Mouse (Mus musculus) lung, adult 18-20 months (tissue): ENCODE measurements around the gene Hmbs.
"Not testable (repeated sequence)": the region's sequence is repeated elsewhere in the genome, so short reads cannot be mapped to it uniquely, and the experiment has no call there.

Source experiments
- DNase-seq, 2 experiments: peaks; one replicate each; pipeline ENCODE4 v3.0.0; 2022; ENCODE audit warnings: mixed read lengths in 2 of 2

Hmbs gene

DNA sequence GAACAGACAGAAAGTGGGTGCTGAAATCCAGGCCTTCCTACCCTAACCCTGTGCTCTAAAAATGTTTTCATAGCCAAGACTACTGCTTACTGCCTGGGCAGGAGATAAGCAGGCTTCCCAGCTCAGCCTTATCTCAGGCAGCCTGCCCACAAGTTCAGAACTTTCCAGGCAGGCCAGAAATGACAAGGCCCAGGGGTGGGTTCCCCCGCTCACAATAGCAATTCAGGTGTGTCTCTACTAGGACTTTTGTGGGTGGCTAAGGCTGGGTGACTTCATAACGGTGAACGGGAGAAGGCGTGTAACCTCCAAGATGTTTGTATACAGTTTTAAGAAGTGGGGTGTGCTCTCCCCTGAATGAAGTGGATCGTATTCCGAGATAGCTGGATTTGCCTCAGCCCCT lies 738 bp downstream of the Hmbs start:
- DNase-seq = no peak

DNA sequence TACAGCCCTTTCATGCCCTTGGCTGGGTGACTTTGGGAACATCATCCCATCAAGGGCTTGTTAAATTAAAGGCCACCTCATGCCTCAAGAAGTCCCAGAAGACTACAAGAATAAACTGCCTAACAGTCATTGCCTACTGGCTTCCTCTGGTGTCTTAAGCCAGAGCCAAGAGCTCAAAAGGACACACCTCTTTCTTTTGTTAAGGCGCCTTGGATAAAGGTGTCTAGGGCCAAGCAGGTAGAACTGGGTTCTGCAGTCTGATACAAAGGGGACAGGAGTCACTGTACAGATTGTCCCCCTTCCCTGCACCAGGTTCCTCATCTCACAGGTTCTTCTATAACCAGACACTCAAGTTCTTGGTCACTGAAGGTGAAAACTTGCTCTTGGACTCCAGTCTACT lies 1.4 kb downstream of the Hmbs start:
- no peak for DNase-seq

DNA sequence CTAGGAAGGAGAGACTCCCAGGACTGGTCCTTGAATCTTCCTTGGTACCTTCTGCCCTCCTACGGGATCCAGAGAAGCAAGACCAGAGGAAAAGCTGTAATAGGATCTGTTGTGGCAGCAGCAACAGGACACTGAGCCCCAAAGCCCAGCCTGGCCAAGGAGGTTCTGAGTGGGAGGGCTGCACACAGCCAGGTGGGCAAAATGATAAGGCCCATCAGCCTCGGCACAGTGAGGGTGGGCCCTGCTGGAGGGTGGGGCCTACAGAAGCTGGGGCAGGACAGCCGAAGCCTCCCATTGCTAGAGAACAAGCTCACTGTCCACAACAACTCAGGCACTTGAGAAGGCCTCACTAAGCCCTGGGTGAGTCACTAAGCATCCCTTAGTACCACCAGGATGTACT lies 1.9 kb downstream of the Hmbs start:
- DNase-seq = no peak

DNA sequence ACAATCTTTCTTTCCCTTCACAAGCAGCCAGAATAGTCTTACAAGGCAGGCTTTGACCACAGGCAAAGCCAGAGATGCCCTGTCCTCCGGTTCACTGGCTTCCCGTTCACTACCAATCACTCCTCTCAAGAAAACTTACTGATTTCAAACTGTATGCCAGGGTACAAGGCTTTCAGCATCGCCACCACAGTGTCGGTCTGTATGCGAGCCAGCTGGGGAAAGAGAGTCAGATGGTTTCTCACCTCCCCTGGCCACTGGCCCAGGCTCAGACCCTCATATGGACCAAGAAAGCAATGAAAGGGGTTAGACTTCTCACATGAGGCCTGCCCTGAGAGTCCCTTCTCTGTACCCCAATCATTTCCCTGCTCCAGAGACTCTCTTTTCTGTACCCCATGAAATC lies 2.5 kb downstream of the Hmbs start:
- no peak for DNase-seq

DNA sequence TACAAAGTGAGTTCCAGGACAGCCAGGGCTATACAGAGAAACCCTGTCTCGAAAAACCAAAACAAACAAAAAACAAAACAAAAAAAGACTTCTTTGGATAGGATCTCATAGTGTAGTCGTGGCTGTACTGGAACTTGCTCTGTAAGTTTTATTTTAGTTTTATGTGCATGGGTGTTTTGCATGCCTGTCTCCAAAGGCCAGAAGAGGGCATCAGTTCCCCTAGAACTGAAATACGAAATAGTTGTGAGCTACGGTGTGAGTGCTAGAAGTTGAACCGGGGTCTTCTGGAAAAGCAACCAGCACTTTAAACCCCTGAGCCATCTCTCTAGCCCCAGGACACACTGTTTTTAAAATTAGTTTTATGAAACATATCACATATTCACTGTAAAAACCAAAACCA lies 5.5 kb downstream of the Hmbs start:
- no peak for DNase-seq

DNA sequence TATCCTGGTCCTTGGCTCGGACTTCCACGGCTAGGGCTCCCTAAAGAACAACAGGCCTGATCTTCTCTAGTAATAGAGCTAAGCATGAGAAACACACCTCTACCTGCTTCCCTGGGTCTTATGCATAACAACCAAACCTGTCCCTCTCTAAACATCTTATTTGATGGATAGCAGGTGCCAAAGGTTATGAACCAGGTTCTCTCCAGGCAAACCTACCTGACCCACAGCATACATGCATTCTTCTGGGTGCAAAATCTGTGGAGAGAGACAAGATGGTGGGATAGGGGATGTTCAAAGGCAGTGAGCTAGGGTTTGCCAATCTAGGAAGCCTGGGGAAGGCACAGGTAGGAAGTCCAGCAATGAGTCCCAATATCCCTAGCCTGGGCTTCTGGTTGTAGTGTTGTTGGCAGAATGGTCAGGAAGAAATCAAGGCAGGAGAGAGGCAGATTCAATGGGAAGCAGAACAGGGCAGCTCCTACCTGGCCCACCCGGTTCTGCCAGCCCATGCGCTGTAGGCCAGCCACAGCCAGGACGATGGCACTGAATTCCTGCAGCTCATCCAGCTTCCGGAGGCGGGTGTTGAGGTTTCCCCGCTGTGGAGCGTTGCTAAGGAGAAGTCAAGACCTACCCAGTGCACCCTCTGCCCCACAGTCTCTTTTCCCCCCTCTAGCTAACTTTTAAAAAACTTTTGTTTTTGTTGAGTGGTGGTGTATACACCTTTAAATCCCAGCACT lies 6.4 kb downstream of the Hmbs start:
- DNase-seq = no peak

DNA sequence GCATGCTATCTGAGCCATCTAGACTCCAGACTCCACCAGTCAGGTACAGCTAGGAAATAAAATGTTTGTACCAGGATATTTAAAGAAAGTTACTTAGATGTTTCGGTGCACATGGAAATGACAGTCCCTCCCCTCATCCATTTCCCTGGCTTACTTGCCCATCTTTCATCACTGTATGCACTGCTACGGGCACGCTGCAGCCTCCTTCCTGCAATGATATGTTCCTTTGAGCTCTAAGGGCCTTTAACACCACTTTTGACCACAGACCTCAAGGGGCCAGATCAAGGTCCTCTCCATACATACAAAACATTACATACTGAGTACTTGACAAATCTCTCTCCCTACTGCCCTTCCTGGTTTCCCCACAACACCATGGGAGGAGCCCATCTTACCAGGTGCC lies 7.1 kb downstream of the Hmbs start:
- no peak for DNase-seq

DNA sequence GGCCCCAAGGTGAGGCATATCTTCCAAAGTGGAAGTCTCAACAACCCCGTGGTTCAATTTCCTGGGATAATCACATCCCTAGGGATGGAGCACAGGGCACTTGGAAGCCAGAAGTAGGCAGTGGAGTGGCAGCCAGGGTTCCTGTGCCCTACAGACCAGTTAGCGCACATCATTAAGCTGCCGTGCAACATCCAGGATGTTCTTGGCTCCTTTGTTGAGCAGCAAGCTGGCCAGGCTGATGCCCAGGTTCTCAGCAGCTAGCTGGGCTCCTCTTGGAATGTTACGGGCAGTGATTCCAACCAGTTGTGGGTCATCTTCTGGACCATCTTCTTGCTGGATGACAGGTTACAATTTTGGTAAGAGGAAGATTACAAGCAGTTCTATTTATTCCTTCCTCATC lies 7.5 kb downstream of the Hmbs start:
- not testable (repeated sequence) for DNase-seq

DNA sequence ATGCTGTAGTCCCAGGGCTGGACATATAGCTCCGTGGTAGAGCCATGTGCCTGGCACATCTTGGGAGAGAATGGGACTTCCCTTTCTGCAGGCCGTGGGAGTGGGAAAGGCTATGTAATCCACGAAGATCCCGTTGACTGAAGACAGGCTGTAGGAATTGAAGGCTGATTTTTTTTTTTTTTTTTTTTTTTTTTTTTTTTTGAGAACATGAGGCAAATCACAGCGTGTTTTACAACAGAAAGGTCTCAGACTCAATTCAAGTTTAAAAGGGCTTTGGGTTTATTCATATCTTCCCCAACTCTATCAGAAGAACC lies 8.0 kb downstream of the Hmbs start:
- DNase-seq = no peak

DNA sequence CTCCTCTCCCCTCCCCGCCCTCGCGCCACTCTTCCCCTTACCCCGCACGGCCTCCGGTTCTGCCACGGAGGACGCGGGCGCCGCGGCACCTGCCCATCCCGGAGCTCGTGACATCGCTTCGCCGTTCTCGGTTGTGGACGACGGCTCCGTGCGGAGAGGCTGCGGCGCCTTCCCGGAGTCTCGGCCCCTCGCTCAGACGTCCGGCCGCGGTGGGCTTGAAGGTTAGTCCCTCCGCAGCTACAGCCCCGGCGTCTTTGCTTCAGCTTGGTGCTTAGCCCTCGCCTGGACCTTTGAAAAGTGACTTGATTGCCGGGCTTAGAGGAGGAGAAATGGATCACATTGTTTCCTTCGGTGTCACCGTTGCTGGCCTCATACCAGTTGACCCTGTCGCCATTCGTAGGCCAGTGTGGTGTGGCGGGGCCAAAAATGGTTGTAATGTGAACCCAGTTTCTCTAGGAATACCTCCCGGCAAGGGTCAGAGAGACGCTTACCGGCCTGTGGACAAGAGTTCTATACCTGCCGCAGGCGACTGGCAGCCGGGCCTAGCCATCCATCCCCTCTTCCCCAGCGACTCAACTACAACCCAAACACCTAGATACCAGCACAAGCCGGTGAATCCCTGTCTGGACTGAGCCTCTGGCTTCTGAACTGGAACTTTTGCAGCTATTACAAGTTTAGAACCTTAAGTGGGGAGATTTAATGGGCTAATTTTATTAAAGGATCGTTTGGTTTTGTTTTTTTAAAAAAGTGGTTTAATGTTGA lies 8.5 kb downstream of the Hmbs start:
- peak; percentile 28 to 30 for DNase-seq

DNA sequence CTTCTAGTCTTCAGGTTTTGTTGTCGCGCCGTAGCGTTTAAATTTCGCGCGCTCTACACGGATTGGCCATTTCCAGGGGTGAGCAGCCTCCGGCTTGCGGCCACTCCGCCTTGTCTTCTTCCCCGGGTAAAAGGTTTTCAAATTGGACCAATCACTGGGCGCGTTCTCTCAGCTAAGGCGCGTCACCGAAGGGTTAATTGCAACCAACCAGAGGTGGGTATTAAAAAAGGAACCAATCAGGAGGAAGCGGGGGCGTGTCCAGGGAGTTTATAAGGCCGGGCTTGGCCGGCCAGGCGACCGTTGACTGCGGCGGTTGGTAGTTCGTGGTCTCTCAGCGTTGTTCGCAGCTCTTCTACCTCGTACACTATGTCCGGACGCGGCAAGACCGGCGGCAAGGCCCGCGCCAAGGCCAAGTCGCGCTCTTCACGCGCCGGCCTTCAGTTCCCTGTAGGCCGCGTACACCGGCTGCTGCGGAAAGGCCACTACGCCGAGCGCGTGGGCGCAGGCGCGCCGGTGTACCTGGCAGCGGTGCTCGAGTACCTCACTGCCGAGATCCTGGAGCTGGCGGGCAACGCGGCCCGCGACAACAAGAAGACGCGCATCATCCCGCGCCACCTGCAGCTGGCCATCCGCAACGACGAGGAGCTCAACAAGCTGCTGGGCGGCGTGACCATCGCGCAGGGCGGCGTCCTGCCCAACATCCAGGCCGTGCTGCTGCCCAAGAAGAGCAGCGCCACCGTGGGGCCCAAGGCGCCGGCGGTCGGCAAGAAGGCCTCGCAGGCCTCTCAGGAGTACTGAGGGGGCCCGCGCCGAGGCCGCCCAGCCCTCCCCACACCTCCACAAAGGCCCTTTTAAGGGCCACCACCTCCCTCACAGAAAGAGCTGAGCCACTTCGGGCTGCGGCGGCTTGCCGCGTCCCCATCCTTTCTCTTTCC lies 9.4 kb downstream of the Hmbs start, which contains the start of gene H2afx:
Gene H2afx, plus strand, starts transcription at position 299 of the 935 bp plus-strand sequence.
- peak; percentile 99 for DNase-seq

DNA sequence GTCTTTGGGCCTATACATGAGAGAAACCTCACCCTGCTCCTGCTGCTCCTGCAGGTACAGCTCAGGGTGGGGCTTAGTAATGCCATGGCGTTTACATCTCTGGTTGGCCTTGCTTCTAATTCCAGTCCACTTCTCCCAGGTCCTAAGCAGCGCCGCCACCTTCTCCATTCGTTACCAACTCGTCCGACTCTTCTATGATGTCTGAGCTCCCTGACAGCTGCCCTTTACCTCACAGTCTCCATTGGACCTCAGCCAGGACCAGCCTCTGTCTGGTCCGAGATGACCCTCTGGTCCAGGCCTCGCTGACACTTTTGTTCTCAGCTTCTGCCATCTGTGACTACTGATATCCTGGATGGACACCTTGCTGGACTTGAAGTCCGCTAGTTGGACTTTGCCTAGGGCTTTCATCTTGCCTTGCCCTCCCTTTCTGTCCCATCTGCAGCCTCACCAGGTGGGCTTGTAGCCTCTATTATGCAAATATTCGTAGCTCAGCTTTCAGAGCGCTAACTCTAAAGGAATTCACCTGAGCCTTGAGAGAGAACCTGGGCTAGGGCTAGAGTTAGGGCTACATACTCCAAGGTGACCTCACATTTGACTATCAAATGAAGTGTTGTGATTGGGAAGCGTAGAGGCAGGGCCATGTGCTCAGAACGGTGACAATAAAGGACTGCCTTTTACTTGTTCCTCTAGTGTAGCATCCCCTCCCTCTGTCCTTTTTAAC lies 10.9 kb downstream of the Hmbs start:
- DNase-seq = no peak

DNA sequence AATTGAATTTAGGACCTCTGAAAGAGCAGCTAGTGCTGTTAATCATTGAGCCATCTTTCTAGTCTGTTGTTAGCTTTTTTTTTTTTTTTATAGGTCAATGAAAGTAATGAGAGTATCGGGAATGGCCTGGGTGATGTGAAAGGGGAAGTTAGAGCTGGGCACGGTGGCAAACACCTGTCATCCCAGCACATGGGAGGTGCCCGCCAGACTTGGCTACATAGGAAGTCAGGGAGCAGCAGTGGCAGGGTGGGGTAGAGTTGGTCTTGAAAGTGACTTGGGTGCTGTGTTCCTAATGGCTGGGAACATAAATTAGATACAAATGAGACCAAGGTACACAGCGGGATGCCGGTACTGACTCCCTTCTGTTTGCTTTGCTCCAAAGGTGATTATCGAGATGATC lies 13.3 kb downstream of the Hmbs start:
- DNase-seq = no peak

DNA sequence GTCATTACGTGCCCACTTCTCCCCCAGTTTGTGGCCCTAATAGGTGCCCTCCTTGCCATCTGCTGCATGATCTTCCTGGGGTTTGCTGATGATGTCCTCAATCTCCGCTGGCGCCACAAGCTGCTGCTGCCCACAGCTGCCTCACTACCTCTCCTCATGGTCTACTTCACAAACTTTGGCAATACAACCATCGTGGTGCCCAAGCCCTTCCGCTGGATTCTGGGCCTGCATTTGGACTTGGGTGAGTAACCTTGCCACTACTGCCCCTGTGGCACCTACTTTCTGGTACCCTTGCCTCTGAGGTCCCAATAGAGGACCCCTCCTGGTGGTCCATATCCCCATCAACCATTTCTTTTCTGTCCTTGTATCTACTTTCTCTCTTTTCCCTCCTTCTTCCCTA lies 16.1 kb downstream of the Hmbs start:
- DNase-seq = no peak

DNA sequence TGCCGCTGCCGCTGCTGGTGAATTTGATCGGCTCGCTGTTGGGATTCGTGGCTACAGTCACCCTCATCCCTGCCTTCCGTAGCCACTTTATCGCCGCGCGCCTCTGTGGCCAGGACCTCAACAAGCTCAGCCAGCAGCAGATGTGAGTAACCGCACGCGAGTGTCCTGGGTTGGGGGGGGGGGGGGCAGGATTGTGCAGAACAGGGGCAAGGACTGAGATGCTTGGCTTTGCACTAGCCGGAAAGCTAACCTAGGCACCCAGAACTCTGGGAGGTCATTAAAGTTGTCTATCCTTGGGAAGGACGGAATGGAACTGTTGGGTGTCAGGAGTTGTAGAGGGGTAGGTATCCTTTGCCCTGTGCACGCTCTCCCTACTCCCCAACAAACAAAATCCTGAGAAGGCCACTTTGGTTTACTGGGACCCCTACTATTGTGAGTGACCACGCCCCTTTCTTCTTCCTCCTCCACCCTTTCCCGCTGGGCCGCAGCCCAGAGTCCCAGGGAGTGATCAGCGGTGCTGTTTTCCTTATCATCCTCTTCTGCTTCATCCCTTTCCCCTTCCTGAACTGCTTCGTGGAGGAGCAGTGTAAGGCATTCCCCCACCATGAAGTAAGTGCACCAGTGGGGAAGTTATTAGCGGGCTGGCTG lies 16.8 kb downstream of the Hmbs start:
- peak; percentile 71 to 76 for DNase-seq

DNA sequence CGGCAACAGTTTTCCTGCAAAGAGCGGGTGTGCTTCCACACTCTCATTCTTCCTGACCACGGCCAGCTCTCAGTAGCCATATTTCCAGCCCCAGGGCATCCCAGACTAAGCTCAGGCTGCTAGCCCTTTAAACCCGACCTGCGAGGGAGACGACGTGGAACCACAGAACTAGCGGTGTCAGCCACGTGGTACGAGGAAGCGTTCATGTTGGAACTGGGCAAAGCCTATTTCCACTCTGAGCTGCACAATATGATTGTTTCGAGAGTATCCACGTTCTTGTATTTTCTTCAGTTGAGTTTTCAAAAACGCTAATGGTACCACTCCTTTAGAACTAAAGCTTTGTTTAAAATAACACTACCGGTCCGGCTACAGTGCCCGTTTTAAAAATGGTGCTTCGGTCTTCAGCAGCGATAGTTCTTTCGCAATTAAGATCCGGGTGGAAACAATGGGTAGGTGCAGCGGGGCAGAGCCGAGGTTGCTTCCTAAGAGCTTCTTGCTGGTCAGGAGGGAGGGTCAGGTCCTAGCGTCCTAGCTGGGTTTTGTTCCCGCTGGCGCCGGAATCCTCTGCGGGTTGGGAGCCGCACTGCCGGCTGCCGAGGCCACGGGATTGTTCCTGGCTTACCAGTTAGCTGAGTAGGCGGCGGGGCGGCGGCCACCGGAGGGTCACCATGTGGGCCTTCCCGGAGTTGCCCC lies 17.5 kb downstream of the Hmbs start:
- DNase-seq = peak; percentile 90 to 92

DNA sequence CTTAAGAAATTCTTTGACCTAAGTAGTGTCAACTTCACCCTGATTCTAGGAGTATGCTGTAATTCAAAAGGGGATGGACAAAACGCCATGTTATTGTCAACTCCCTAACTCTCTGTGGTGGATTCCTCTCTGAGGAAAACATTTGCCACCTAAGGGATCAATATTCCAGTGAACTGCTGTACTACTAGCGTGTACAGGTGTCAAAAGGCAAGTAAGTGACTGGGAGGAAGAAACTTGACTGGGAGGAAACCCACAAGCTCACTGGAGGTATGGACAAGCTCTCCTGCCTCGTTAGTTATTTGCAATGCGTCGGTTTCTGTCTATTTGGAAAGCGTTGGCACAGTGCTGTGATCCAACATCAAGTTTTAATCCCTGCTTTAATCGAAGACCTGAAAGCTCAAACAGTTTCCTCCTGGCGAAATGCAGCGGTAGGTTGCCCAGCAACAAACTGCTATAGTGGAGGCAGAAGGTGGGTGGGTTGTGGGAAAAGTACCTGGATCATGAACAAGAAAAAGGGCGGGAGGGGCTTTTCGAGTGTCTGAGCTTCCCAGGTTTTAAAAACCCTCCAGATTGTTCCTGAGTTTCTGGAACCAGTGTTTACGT lies 18.2 kb downstream of the Hmbs start, which contains the start of gene Dpagt1:
Gene Dpagt1, plus strand, starts transcription at position 252 of the 603 bp plus-strand sequence.
- no peak for DNase-seq

DNA sequence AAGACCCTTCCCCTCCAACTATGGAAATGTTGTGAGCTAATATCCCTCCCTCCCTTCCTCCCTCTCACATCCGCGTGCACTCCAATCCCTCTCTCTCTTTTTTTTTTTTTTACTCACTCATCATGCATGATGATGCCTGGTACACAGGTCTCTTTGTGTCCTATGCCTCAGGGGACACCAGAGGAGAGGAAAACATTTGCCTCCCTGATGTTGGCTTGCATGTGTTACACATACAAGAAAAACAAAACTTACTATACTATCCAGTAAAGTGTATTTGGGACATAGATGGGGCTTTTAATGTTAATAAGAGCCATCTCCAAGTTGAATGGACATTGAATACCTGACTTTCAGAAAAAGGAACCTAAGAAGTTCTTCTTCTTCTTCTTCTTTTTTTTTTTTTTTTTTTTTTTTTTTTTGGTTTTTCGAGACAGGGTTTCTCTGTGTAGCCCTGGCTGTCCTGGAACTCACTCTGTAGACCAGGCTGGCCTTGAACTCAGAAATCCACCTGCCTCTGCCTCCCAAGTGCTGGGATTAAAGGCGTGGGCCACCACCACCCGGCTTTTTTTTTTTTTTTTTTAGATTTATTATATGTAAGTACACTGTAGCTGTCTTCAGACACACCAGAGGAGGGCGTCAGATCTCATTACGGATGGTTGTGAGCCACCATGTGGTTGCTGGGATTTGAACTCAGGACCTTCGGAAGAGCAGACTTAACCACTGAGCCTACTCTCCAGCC lies 18.8 kb downstream of the Hmbs start:
- not testable (repeated sequence) for DNase-seq

DNA sequence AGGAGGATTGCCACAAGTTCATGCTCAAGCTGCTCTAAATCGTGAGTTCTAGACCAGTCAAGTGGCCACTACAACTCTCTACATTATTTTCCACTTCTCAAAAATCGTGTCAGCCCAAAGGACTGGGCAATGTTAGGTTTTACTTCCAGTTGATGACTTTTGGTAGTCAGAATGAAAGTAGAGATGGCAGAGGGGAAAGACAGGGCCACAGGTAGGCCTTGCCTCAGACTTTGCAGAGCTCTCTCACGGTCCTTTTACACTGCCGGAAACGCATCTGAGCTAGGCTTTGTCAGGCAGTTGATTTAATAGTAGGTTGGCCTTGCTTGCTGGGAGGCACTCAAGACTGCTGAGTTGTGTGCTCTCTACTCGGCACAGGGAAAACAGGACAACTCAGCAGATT lies 19.9 kb downstream of the Hmbs start:
- no peak for DNase-seq

DNA sequence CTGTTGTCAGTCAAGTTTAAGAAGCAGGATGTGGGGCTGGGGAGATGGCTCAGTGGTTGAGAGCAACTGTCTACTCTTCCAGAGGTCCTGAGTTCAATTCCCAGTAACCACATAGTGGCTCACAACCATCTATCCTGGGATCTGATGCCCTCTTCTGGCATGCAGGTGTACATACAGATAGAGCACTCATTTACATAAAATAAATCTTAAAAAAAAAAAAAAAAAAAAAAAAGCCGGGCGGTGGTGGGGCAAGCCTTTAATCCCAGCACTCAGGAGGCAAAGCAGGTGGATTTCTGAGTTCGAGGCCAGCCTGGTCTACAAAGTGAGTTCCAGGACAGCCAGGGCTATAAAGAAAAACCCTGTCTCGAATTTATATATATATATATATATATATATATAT lies 20.4 kb downstream of the Hmbs start:
- not testable (repeated sequence) for DNase-seq
